Mouse (Mus musculus): ENCODE data around the gene Vax2. TPM values are rescaled to one million over a fixed set of nuclear protein-coding genes. Genes with fewer than 3 reads are reported as not detected.

Vax2 gene
- polyA plus RNA-seq, 1 experiment = not detected

DNA sequence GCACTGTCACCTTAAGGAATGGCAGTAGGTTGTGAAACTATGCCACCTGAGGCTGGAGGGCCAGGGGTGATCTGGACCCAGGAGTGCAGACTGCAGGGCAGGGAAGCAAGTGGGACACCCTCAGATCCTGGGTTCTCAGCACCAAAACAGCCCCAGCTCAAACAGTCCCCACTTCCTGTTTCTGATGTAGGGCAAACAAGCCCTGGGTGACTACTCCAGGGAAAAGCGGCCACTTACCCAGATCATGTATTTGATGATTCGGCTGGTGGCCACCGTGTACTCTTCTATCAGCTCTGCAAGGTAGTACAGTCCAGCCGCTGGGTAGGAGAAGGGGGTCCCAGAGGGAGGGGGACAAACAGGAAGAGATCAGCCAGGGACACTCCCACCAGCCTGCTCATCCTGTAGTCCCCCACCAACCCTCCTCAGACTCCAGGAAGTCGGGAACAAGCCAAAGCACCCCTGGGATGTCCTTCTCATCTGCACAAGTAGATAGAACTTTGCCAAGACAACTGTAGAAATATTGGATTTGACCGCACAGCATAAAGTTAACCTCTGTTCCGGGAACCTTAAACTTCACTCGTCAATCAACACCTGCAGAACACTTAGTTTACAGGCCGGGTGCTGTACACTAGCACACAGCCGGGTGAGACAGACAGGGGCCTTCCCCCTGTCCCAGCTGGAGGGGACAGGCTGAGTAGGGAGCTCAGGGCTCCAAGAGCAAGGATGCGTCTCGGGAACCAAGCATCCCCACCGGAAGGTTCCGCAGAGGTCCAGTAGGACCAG is 63.9 kb downstream of the Vax2 start:
- Histone ChIP-seq H3K4me1 (ENCODE audit: control insufficient read depth, insufficient read depth, low read length) (peaks cover 6% of the 10 kb centered on the region), H3K4me3 (ENCODE audit: insufficient read depth, low read length) (peak overlapping the region; percentile 78), H3K27ac (ENCODE audit: insufficient read depth, low read length) (peak overlapping the region; percentile 18; the same call in 1 of the 2 replicates)
- TF ChIP-seq CTCF (IDR thresholded peaks at IDR 0.05; ENCODE audit: extremely low read depth, insufficient read depth, low read length) (no peak), POLR2A (IDR thresholded peaks at IDR 0.05; ENCODE audit: extremely low read depth, insufficient read depth, low read length) (no peak)

- H3K4me1 ChIP-seq (ENCODE audit: control insufficient read depth, insufficient read depth, low read length) = peaks cover 6% of the 10 kb centered on the region
- H3K4me3 ChIP-seq (ENCODE audit: insufficient read depth, low read length) = peak within 1 kb of the TSS; percentile 78
- peak within 1 kb of the TSS; percentile 57 for H3K27ac ChIP-seq (ENCODE audit: insufficient read depth, low read length)
- peak; percentile 56; the same call in 1 of the 2 replicates for TF ChIP-seq POLR2A (IDR thresholded peaks at IDR 0.05; ENCODE audit: extremely low read depth, insufficient read depth, low read length)
- TF ChIP-seq CTCF (IDR thresholded peaks at IDR 0.05; ENCODE audit: extremely low read depth, insufficient read depth, low read length) = peak; percentile 83
Observed at GRCm38 (mm10) chr6:83775638-83776293, 64.7 kb downstream of the Vax2 start, which contains the start of gene Tex261. TSS of gene Tex261 (minus strand) at chr6:83775813.

- no peak for TF ChIP-seq POLR2A (IDR thresholded peaks at IDR 0.05; ENCODE audit: extremely low read depth, insufficient read depth, low read length)
- TF ChIP-seq CTCF (IDR thresholded peaks at IDR 0.05; ENCODE audit: extremely low read depth, insufficient read depth, low read length) = no peak
- peaks cover 6% of the 10 kb centered on the region for H3K4me1 ChIP-seq (ENCODE audit: control insufficient read depth, insufficient read depth, low read length)
- no peak overlapping the region for H3K4me3 ChIP-seq (ENCODE audit: insufficient read depth, low read length)
- no peak overlapping the region for H3K27ac ChIP-seq (ENCODE audit: insufficient read depth, low read length)
Observed at GRCm38 (mm10) chr6:83778306-83778705, 67.2 kb downstream of the Vax2 start.

DNA sequence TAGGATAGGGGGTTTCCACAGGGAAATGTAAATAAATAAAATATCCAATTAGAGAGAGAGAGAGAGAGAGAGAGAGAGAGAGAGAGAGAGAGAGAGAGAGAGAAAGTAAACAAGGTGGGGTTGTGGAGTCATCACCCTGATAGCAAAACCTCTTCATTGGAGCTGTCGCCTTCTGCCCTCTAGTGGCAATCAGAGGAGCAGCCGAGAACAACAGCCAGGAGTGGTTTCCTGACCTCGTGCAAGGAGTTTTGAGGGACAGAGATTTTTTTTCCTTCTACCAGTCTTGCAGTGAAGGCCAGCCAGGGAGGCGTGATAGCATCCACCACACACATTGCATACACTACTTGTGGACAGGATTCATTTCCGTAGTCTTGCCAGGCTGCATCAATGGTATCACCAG is 68.0 kb downstream of the Vax2 start:
- Histone ChIP-seq H3K27ac (ENCODE audit: insufficient read depth, low read length) (no peak overlapping the region), H3K4me1 (ENCODE audit: control insufficient read depth, insufficient read depth, low read length) (peaks cover 3% of the 10 kb centered on the region), H3K4me3 (ENCODE audit: insufficient read depth, low read length) (no peak overlapping the region)
- TF ChIP-seq CTCF (IDR thresholded peaks at IDR 0.05; ENCODE audit: extremely low read depth, insufficient read depth, low read length) = peak; percentile 66
- TF ChIP-seq POLR2A (IDR thresholded peaks at IDR 0.05; ENCODE audit: extremely low read depth, insufficient read depth, low read length) = no peak

DNA sequence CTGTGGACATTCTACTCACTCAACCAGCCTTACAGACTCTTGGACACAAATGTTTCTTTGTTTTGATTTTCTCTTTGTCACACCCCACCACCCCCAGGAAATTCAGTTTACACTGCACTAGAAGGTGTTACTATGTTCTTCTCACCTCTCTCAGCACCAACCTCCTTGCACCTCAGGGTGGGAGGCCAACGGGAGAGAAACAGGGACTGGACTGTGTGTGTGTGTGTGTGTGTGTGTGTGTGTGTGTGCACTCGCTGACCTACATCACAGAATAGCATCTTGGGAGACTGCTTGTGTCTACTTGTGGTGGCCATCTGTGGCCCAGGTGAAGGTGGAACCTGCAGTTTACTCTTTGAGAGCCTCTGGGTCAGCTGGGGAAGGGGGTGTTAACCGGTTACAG is 75.4 kb downstream of the Vax2 start:
- no peak overlapping the region for H3K4me3 ChIP-seq (ENCODE audit: insufficient read depth, low read length)
- no peak overlapping the region for H3K27ac ChIP-seq (ENCODE audit: insufficient read depth, low read length)
- no peaks in the 10 kb centered on the region for H3K4me1 ChIP-seq (ENCODE audit: control insufficient read depth, insufficient read depth, low read length)
- TF ChIP-seq CTCF (IDR thresholded peaks at IDR 0.05; ENCODE audit: extremely low read depth, insufficient read depth, low read length) = no peak
- TF ChIP-seq POLR2A (IDR thresholded peaks at IDR 0.05; ENCODE audit: extremely low read depth, insufficient read depth, low read length) = no peak

Other genes with a start within 250 kb of the Vax2 start
- gene Dguok, start 204.3 kb upstream of the Vax2 start, polyA plus RNA-seq (2012; rRNA removed) = 53.9 and 57.2 TPM in 2 replicates
- 0.79 and 1.9 TPM in 2 replicates for gene Actg2, start 175.0 kb upstream of the Vax2 start, polyA plus RNA-seq (2012; rRNA removed)
- 36.4 and 37.4 TPM in 2 replicates for gene Stambp, start 138.5 kb upstream of the Vax2 start, polyA plus RNA-seq (2012; rRNA removed)
- gene Clec4f, start 55.1 kb upstream of the Vax2 start, polyA plus RNA-seq (2012; rRNA removed) = not detected in 2 replicates
- gene Cd207, start 33.4 kb upstream of the Vax2 start, polyA plus RNA-seq (2012; rRNA removed) = not detected in 2 replicates
- not detected in 2 replicates for gene Atp6v1b1, start 31.7 kb downstream of the Vax2 start, polyA plus RNA-seq (2012; rRNA removed)
- gene Ankrd53, start 51.4 kb downstream of the Vax2 start, polyA plus RNA-seq (2012; rRNA removed) = not detected in 2 replicates
- 39.8 and 41.4 TPM in 2 replicates for gene Tex261, start 64.5 kb downstream of the Vax2 start, polyA plus RNA-seq (2012; rRNA removed)
- 38.7 and 40.5 TPM in 2 replicates for gene Nagk, start 83.7 kb downstream of the Vax2 start, polyA plus RNA-seq (2012; rRNA removed)
- 41.4 and 44.5 TPM in 2 replicates for gene Paip2b, start 120.5 kb downstream of the Vax2 start, polyA plus RNA-seq (2012; rRNA removed)
- 50.8 and 58.4 TPM in 2 replicates for gene Zfp638, start 155.8 kb downstream of the Vax2 start, polyA plus RNA-seq (2012; rRNA removed)